Mouse (Mus musculus) heart, postnatal 25 days (tissue): Measurements from ENCODE around the gene Odf3. TPM values are rescaled to one million over a fixed set of nuclear protein-coding genes. Genes with fewer than 3 reads are reported as not detected.

Experiments
- DNase-seq: peaks from one replicate; pipeline ENCODE4 v3.0.0; 2022; ENCODE audit warnings: low spot score
- intact Hi-C: fragments of 180-260 bp; cut with DNase I; formaldehyde crosslinking; loops from one replicate; pipeline ENCODE4 v1.15.1; 2025
- total RNA-seq, 2 experiments: library from RNA; stranded (reverse); gene quantifications; 2 replicates each; pipeline ENCODE4 v1.2.3; 2021

Odf3 gene
- not detected for total RNA-seq

GRCm38 (mm10) chr7:140847755-140848580, at the start of gene Odf3:
Gene Odf3 (plus strand): TSS chr7:140847805.
- intact Hi-C loops = loop anchor here (5.0 kb wide), 1 partner anchor 329 kb away; no protein-coding TSS in a partner anchor
- no peak for DNase-seq

- intact Hi-C loops = no loop called here
- no peak for DNase-seq
Observed at GRCm38 (mm10) chr7:140798212-140798611, 49.4 kb upstream of the Odf3 start.

GRCm38 (mm10) chr7:140802629-140803028, 45.0 kb upstream of the Odf3 start:
- DNase-seq = no peak
- intact Hi-C loops = no loop called here

- DNase-seq = no peak
- intact Hi-C loops = no loop called here
Observed at GRCm38 (mm10) chr7:140805704-140806103, 41.9 kb upstream of the Odf3 start.

GRCm38 (mm10) chr7:140810496-140810895, 37.1 kb upstream of the Odf3 start:
- DNase-seq = no peak

GRCm38 (mm10) chr7:140811714-140812113, 35.9 kb upstream of the Odf3 start:
- no peak for DNase-seq
- intact Hi-C loops = no loop called here

More at GRCm38 (mm10) chr7:140810496-140810895, 37.1 kb upstream of the Odf3 start:
- intact Hi-C loops = no loop called here

GRCm38 (mm10) chr7:140812850-140813249, 34.8 kb upstream of the Odf3 start:
- intact Hi-C loops = no loop called here
- no peak for DNase-seq

GRCm38 (mm10) chr7:140820173-140820572, 27.4 kb upstream of the Odf3 start:
- DNase-seq = no peak
- intact Hi-C loops = no loop called here

- intact Hi-C loops = no loop called here
- DNase-seq = no peak
Observed at GRCm38 (mm10) chr7:140821305-140821652, 26.3 kb upstream of the Odf3 start.

GRCm38 (mm10) chr7:140821653-140822329, 25.8 kb upstream of the Odf3 start, which contains the start of gene Zfp941:
Gene Zfp941 (minus strand): TSS chr7:140822178.
- DNase-seq = no peak
- intact Hi-C loops = no loop called here

- DNase-seq = no peak
- intact Hi-C loops = no loop called here
Observed at GRCm38 (mm10) chr7:140822731-140823130, 24.9 kb upstream of the Odf3 start.

- no peak for DNase-seq
- intact Hi-C loops = no loop called here
Observed at GRCm38 (mm10) chr7:140828171-140828881, 19.3 kb upstream of the Odf3 start.

- intact Hi-C loops = loop anchor here (10.0 kb wide), 1 partner anchor 757 kb away; no protein-coding TSS in a partner anchor
Observed at GRCm38 (mm10) chr7:140831447-140831846, 16.2 kb upstream of the Odf3 start.

GRCm38 (mm10) chr7:140833341-140833740, 14.3 kb upstream of the Odf3 start:
- DNase-seq = no peak
- intact Hi-C loops = loop anchor here (10.0 kb wide), 1 partner anchor 759 kb away; no protein-coding TSS in a partner anchor

More at GRCm38 (mm10) chr7:140831447-140831846, 16.2 kb upstream of the Odf3 start:
- DNase-seq = no peak

GRCm38 (mm10) chr7:140834968-140835757, 12.4 kb upstream of the Odf3 start, which contains the start of gene Urah:
Gene Urah (plus strand): TSS chr7:140835018.
- no peak for DNase-seq
- intact Hi-C loops = loop anchor here (10.0 kb wide), 1 partner anchor 760 kb away; no protein-coding TSS in a partner anchor

GRCm38 (mm10) chr7:140835758-140836087, 11.9 kb upstream of the Odf3 start:
- intact Hi-C loops = loop anchor here (10.0 kb wide), 1 partner anchor 761 kb away; no protein-coding TSS in a partner anchor
- no peak for DNase-seq

- no peak for DNase-seq
- intact Hi-C loops = loop anchor here (10.0 kb wide), 1 partner anchor 762 kb away; no protein-coding TSS in a partner anchor
Observed at GRCm38 (mm10) chr7:140836243-140837115, 11.1 kb upstream of the Odf3 start.

GRCm38 (mm10) chr7:140839556-140839955, 8.0 kb upstream of the Odf3 start:
- intact Hi-C loops = loop anchor here (10.0 kb wide), 1 partner anchor 765 kb away; no protein-coding TSS in a partner anchor
- no peak for DNase-seq
